26 mouse cellular contexts compared by ENCODE assay signal in the genomic region with DNA sequence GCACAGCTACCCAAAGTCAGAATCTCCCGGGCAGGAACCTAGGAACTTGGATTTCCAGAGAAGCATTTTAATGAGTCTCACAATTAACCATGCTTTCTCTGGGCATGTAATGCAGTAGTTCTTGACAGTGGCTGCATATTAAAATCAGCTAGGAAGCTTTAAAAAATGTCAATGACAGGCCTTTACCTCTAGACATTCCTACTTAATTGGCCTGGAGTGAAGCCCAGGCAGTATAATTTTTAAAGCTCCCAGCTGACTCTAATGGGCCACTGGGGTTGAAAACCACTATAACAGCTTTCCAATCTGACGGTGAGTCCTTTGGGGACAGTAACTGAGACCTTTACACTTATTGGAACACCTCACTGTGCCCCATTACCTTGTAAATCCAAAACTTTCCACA.
DNase-seq lines count a peak whose midpoint lies in the region; ATAC-seq and TF ChIP-seq lines count a peak whose summit lies in the region.
"Had no signal": no experiment of that assay in that cellular context is flagged by ENCODE, and none has a peak within 500 bp of the region (broad histone marks: within the 10 kb centered on the region; RNA-seq: fewer than 3 reads in every experiment).

No protein-coding gene starts in this region.

- no peak overlapping the region for H3K27ac ChIP-seq in kidney, postnatal 0 days
- peak overlapping the region; percentile 5; the same call in 1 of the 2 replicates for H3K27ac ChIP-seq in neural tube, embryonic 15.5 days (replicated peaks)
- no peak overlapping the region for H3K27ac ChIP-seq in limb, embryonic 12.5 days
- H3K27ac ChIP-seq: embryonic facial prominence, embryonic 13.5 days; heart, embryonic 10.5 days; heart, embryonic 15.5 days; hindbrain, postnatal 0 days; kidney, embryonic 15.5 days; left cerebral cortex, adult 2 months; liver, embryonic 15.5 days; neural tube, embryonic 12.5 days had no signal

- H3K36me3 ChIP-seq in kidney, postnatal 0 days (ENCODE audit: insufficient read depth, low read length): no peaks in the 10 kb centered on the region
- peaks cover 6% of the 10 kb centered on the region; the same call in 1 of the 2 replicates for H3K36me3 ChIP-seq in neural tube, embryonic 15.5 days
- no peaks in the 10 kb centered on the region for H3K36me3 ChIP-seq in limb, embryonic 12.5 days
- H3K36me3 ChIP-seq: embryonic facial prominence, embryonic 13.5 days; heart, embryonic 10.5 days; heart, embryonic 15.5 days; kidney, embryonic 15.5 days; liver, embryonic 15.5 days; neural tube, embryonic 12.5 days had no signal

- no peaks in the 10 kb centered on the region for H3K27me3 ChIP-seq in kidney, postnatal 0 days (ENCODE audit: insufficient read depth, low read length)
- H3K27me3 ChIP-seq in neural tube, embryonic 15.5 days (replicated peaks): no peaks in the 10 kb centered on the region
- H3K27me3 ChIP-seq in limb, embryonic 12.5 days: peaks cover 17% of the 10 kb centered on the region
- H3K27me3 ChIP-seq: embryonic facial prominence, embryonic 13.5 days; heart, embryonic 15.5 days; kidney, embryonic 15.5 days; liver, embryonic 15.5 days; neural tube, embryonic 12.5 days had no signal

- ATAC-seq in kidney, postnatal 0 days (replicated peaks; ENCODE audit: low FRiP score, low read depth): no peak
- ATAC-seq in neural tube, embryonic 15.5 days (ENCODE audit: low FRiP score): no peak
- peak; percentile 73; the same call in 1 of the 2 replicates for ATAC-seq in limb, embryonic 12.5 days (ENCODE audit: insufficient number of reproducible peaks, insufficient read depth, low FRiP score, low TSS enrichment, low read depth)
- ATAC-seq: activated CD4-positive, CD25-positive, alpha-beta regulatory T cell, adult 4 months; hindbrain, postnatal 0 days; intestine, embryonic 16.5 days; midbrain, embryonic 16.5 days had no signal

- no peak for TF ChIP-seq CTCF in kidney, postnatal 0 days (IDR thresholded peaks at IDR 0.05; ENCODE audit: low read depth)

- H3K4me1 ChIP-seq in kidney, postnatal 0 days (replicated peaks; ENCODE audit: insufficient read depth, low read length): no peaks in the 10 kb centered on the region
- peaks cover 7% of the 10 kb centered on the region for H3K4me1 ChIP-seq in neural tube, embryonic 15.5 days
- peaks cover 14% of the 10 kb centered on the region for H3K4me1 ChIP-seq in limb, embryonic 12.5 days (replicated peaks)
- H3K4me1 ChIP-seq: embryonic facial prominence, embryonic 13.5 days; heart, embryonic 10.5 days; heart, embryonic 15.5 days; kidney, embryonic 15.5 days; liver, embryonic 15.5 days; neural tube, embryonic 12.5 days had no signal

- 46% methylated on average over 2 of the region's 2 CpGs for WGBS in kidney, postnatal 0 days
- WGBS in neural tube, embryonic 15.5 days: 37% methylated on average over 2 of the region's 2 CpGs
- WGBS in limb, embryonic 12.5 days: 34% methylated on average over 2 of the region's 2 CpGs

- H3K4me2 ChIP-seq in kidney, postnatal 0 days (ENCODE audit: low read length): no peak overlapping the region
- no peak overlapping the region for H3K4me2 ChIP-seq in neural tube, embryonic 15.5 days
- no peak overlapping the region for H3K4me2 ChIP-seq in limb, embryonic 12.5 days
- H3K4me2 ChIP-seq: embryonic facial prominence, embryonic 13.5 days; heart, embryonic 15.5 days; kidney, embryonic 15.5 days; liver, embryonic 15.5 days; lung, embryonic 14.5 days; neural tube, embryonic 12.5 days had no signal

- no peak overlapping the region for H3K9ac ChIP-seq in kidney, postnatal 0 days (ENCODE audit: low read depth, low read length)
- H3K9ac ChIP-seq in neural tube, embryonic 15.5 days (replicated peaks): no peak overlapping the region
- H3K9ac ChIP-seq in limb, embryonic 12.5 days (replicated peaks): no peak overlapping the region
- H3K9ac ChIP-seq: embryonic facial prominence, embryonic 13.5 days; heart, embryonic 15.5 days; kidney, embryonic 15.5 days; liver, embryonic 15.5 days; lung, embryonic 14.5 days; neural tube, embryonic 12.5 days had no signal

- DNase-seq in kidney, postnatal 0 days (ENCODE audit: low spot score): peak; percentile 23
- no peak for DNase-seq in kidney, adult 9 months
- DNase-seq in neural tube, embryonic 10.5 days (ENCODE audit: extremely low spot score, low spot score): no peak
- no peak for DNase-seq in thymus, postnatal 25 days
- DNase-seq: adrenal gland, adult 2 months; B cell, adult 2 months; cerebellum, adult 11 months; cerebellum, adult 9-10 months; embryo, embryonic 11 days; gastrocnemius, postnatal 14 days; lung, embryonic 14.5 days; lung, postnatal 14 days had no signal

- H3K4me3 ChIP-seq in kidney, postnatal 0 days (replicated peaks; ENCODE audit: low read depth, low read length): no peak overlapping the region
- no peak overlapping the region for H3K4me3 ChIP-seq in neural tube, embryonic 15.5 days (replicated peaks)
- no peak overlapping the region for H3K4me3 ChIP-seq in limb, embryonic 12.5 days (replicated peaks)
- H3K4me3 ChIP-seq: embryonic facial prominence, embryonic 13.5 days; erythroblast, embryonic 14.5 days; heart, embryonic 10.5 days; heart, embryonic 15.5 days; kidney, embryonic 15.5 days; left cerebral cortex, adult 2 months; liver, embryonic 15.5 days; neural tube, embryonic 12.5 days had no signal

- H3K9me3 ChIP-seq in kidney, postnatal 0 days (replicated peaks; ENCODE audit: low read length): no peaks in the 10 kb centered on the region
- no peaks in the 10 kb centered on the region for H3K9me3 ChIP-seq in neural tube, embryonic 15.5 days (replicated peaks)
- no peaks in the 10 kb centered on the region for H3K9me3 ChIP-seq in limb, embryonic 12.5 days
- H3K9me3 ChIP-seq: embryonic facial prominence, embryonic 13.5 days; heart, embryonic 10.5 days; heart, embryonic 15.5 days; kidney, embryonic 15.5 days; liver, embryonic 15.5 days; neural tube, embryonic 12.5 days had no signal
